Mouse (Mus musculus): ENCODE measurements around the gene Uqcrc1.

Gene Uqcrc1

GRCm38 (mm10) chr9:108936418-108937364 lies at the start of gene Uqcrc1:
Gene Uqcrc1 (plus strand): TSS chr9:108936633.
- peak; percentile 94 for DNase-seq (ENCODE audit: extremely low spot score, low spot score)

GRCm38 (mm10) chr9:108912308-108912707 lies 24.1 kb upstream of the Uqcrc1 start:
- no peak for DNase-seq (ENCODE audit: extremely low spot score, low spot score)

GRCm38 (mm10) chr9:108913161-108913560 lies 23.3 kb upstream of the Uqcrc1 start:
- no peak for DNase-seq (ENCODE audit: extremely low spot score, low spot score)

- DNase-seq (ENCODE audit: extremely low spot score, low spot score) = no peak
These were observed 22.8 kb upstream of the Uqcrc1 start for GRCm38 (mm10) chr9:108913621-108914020.

GRCm38 (mm10) chr9:108914491-108914890 lies 21.9 kb upstream of the Uqcrc1 start, which contains the start of gene Tmem89:
Gene Tmem89 (plus strand): TSS chr9:108914619.
- no peak for DNase-seq (ENCODE audit: extremely low spot score, low spot score)

- DNase-seq (ENCODE audit: extremely low spot score, low spot score) = no peak
These were observed 10.5 kb upstream of the Uqcrc1 start for GRCm38 (mm10) chr9:108925897-108926296.

- no peak for DNase-seq (ENCODE audit: extremely low spot score, low spot score)
These were observed 8.0 kb upstream of the Uqcrc1 start for GRCm38 (mm10) chr9:108928424-108928823.

- no peak for DNase-seq (ENCODE audit: extremely low spot score, low spot score)
These were observed 442 bp upstream of the Uqcrc1 start for GRCm38 (mm10) chr9:108935991-108936390.

GRCm38 (mm10) chr9:108945111-108945510 lies 8.7 kb downstream of the Uqcrc1 start:
- no peak for DNase-seq (ENCODE audit: extremely low spot score, low spot score)

- no peak for DNase-seq (ENCODE audit: extremely low spot score, low spot score)
These were observed 9.2 kb downstream of the Uqcrc1 start for GRCm38 (mm10) chr9:108945608-108946007.

GRCm38 (mm10) chr9:108949231-108949966 lies 13.0 kb downstream of the Uqcrc1 start:
- DNase-seq (ENCODE audit: extremely low spot score, low spot score) = no peak

- DNase-seq (ENCODE audit: extremely low spot score, low spot score) = no peak
These were observed 13.7 kb downstream of the Uqcrc1 start for GRCm38 (mm10) chr9:108949967-108950728.

- DNase-seq (ENCODE audit: extremely low spot score, low spot score) = no peak
These were observed 16.7 kb downstream of the Uqcrc1 start, which contains the start of gene Col7a1 for GRCm38 (mm10) chr9:108953081-108953636. Gene Col7a1 (plus strand): TSS chr9:108953586.

- no peak for DNase-seq (ENCODE audit: extremely low spot score, low spot score)
These were observed 18.8 kb downstream of the Uqcrc1 start for GRCm38 (mm10) chr9:108955241-108955640.

GRCm38 (mm10) chr9:108955846-108956245 lies 19.4 kb downstream of the Uqcrc1 start:
- DNase-seq (ENCODE audit: extremely low spot score, low spot score) = no peak

- no peak for DNase-seq (ENCODE audit: extremely low spot score, low spot score)
These were observed 27.1 kb downstream of the Uqcrc1 start for GRCm38 (mm10) chr9:108963577-108963976.

GRCm38 (mm10) chr9:108964338-108964737 lies 27.9 kb downstream of the Uqcrc1 start:
- no peak for DNase-seq (ENCODE audit: extremely low spot score, low spot score)

GRCm38 (mm10) chr9:108970623-108971022 lies 34.2 kb downstream of the Uqcrc1 start:
- no peak for DNase-seq (ENCODE audit: extremely low spot score, low spot score)

- DNase-seq (ENCODE audit: extremely low spot score, low spot score) = no peak
These were observed 40.0 kb downstream of the Uqcrc1 start for GRCm38 (mm10) chr9:108976483-108976882.

- no peak for DNase-seq (ENCODE audit: extremely low spot score, low spot score)
These were observed 41.5 kb downstream of the Uqcrc1 start for GRCm38 (mm10) chr9:108977966-108978365.

- no peak for DNase-seq (ENCODE audit: extremely low spot score, low spot score)
These were observed 46.1 kb downstream of the Uqcrc1 start for GRCm38 (mm10) chr9:108982498-108982897.

Measured in neural tube, embryonic 10.5 days (tissue).